Mouse (Mus musculus): ENCODE measurements at regions not wholly inside any gene's neighbourhood (a gene's known extent, or its start where the extent isn't known, plus 50 kb on each side); places are given as distances from the start of the nearest gene placed in this dataset.
A peak's percentile ranks its signal among the peaks of the same experiment; 100 is the strongest.
"Not testable (repeated sequence)": the region's sequence is repeated elsewhere in the genome, so short reads cannot be mapped to it uniquely, and the experiment has no call there.

- no peak for DNase-seq (ENCODE audit: low spot score in 2 of 2)
Measured at GRCm38 (mm10) chr15:3909471-3909870, 69.9 kb downstream of the Fbxo4 start.

- no peak for DNase-seq (ENCODE audit: low spot score in 2 of 2)
Measured at GRCm38 (mm10) chr15:3908721-3909120, 70.7 kb downstream of the Fbxo4 start.

- no peak for DNase-seq (ENCODE audit: low spot score in 2 of 2)
Measured at GRCm38 (mm10) chr15:3905548-3905947, 73.8 kb downstream of the Fbxo4 start.

GRCm38 (mm10) chr15:3878429-3878828 is 100.9 kb downstream of the Fbxo4 start:
- DNase-seq (ENCODE audit: low spot score in 2 of 2), result no peak

- no peak for DNase-seq (ENCODE audit: low spot score in 2 of 2)
Measured at GRCm38 (mm10) chr15:3877506-3877905, 101.9 kb downstream of the Fbxo4 start.

- not testable (repeated sequence) for DNase-seq (ENCODE audit: low spot score in 2 of 2)
Measured at GRCm38 (mm10) chr15:3875210-3875861, 104.0 kb downstream of the Fbxo4 start.

GRCm38 (mm10) chr15:3831802-3832201 is 147.6 kb downstream of the Fbxo4 start:
- no peak for DNase-seq (ENCODE audit: low spot score in 2 of 2)

- no peak for DNase-seq (ENCODE audit: low spot score in 2 of 2)
Measured at GRCm38 (mm10) chr15:3805430-3805829, 173.9 kb downstream of the Fbxo4 start.

GRCm38 (mm10) chr15:3775865-3776264 is 192.6 kb upstream of the Ghr start:
- no peak for DNase-seq (ENCODE audit: low spot score in 2 of 2)

- no peak for DNase-seq (ENCODE audit: low spot score in 2 of 2)
Measured at GRCm38 (mm10) chr15:3772228-3772789, 189.0 kb upstream of the Ghr start.

- no peak for DNase-seq (ENCODE audit: low spot score in 2 of 2)
Measured at GRCm38 (mm10) chr15:3770312-3770711, 187.0 kb upstream of the Ghr start.

GRCm38 (mm10) chr15:3764726-3765125 is 181.4 kb upstream of the Ghr start:
- no peak for DNase-seq (ENCODE audit: low spot score in 2 of 2)

- DNase-seq (ENCODE audit: low spot score in 2 of 2), result no peak
Measured at GRCm38 (mm10) chr15:3760396-3760795, 177.1 kb upstream of the Ghr start.

- DNase-seq (ENCODE audit: low spot score in 2 of 2), result peak; percentile 4 to 14
Measured at GRCm38 (mm10) chr15:3755636-3756035, 172.3 kb upstream of the Ghr start.

- not testable (repeated sequence) for DNase-seq (ENCODE audit: low spot score in 2 of 2)
Measured at GRCm38 (mm10) chr15:3748072-3748471, 164.8 kb upstream of the Ghr start.

- DNase-seq (ENCODE audit: low spot score in 2 of 2), result no peak
Measured at GRCm38 (mm10) chr15:3743168-3743814, 160.0 kb upstream of the Ghr start.

- DNase-seq (ENCODE audit: low spot score in 2 of 2), result no peak
Measured at GRCm38 (mm10) chr15:3742191-3742590, 158.9 kb upstream of the Ghr start.

- DNase-seq (ENCODE audit: low spot score in 2 of 2), result no peak
Measured at GRCm38 (mm10) chr15:3725214-3725613, 141.9 kb upstream of the Ghr start.

GRCm38 (mm10) chr15:3720668-3721340 is 137.5 kb upstream of the Ghr start:
- no peak for DNase-seq (ENCODE audit: low spot score in 2 of 2)

- no peak for DNase-seq (ENCODE audit: low spot score in 2 of 2)
Measured at GRCm38 (mm10) chr15:3711764-3712163, 128.5 kb upstream of the Ghr start.

GRCm38 (mm10) chr15:3707089-3708078 is 124.1 kb upstream of the Ghr start:
- no peak for DNase-seq (ENCODE audit: low spot score in 2 of 2)
